Mouse (Mus musculus) T-helper 2 cell (primary cell): ENCODE measurements at regions not wholly inside any gene's neighbourhood (a gene's known extent, or its start where the extent isn't known, plus 50 kb on each side); places are given as distances from the start of the nearest gene placed in this dataset.

Experiments
- in situ Hi-C: fragments of 300-600 bp; cut with MboI, MseI; formaldehyde crosslinking; loops from one replicate; pipeline ENCODE4 v1.15.1; 2025; ENCODE audit warnings: high pct_unique_total_duplicates

- in situ Hi-C loops, result no loop called here
Measured at GRCm38 (mm10) chr7:67895166-67895565, 57.5 kb upstream of the Igf1r start.

GRCm38 (mm10) chr7:67892917-67893316, 59.7 kb upstream of the Igf1r start:
- in situ Hi-C loops, result no loop called here

- in situ Hi-C loops, result no loop called here
Measured at GRCm38 (mm10) chr7:67883040-67883439, 69.6 kb upstream of the Igf1r start.

GRCm38 (mm10) chr7:67882606-67883005, 70.0 kb upstream of the Igf1r start:
- in situ Hi-C loops, result no loop called here

DNA sequence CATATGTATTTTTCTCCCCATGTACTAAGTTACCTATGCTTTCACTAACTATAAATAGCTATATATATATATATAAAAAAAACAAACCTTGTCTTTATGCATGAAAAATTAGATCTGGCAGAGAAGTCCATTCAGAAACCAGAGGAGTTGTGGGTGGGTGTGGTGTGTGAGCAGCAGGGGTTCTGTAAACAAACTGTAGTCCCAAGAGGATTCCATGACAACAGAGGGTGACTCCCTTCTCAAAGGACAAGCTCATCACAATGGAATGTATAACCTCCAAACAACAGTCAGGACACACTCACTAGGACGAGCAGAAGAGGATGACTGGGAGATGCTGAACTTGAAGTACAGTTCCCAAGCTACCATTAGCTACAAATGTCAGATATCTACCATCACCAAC, 74.4 kb upstream of the Igf1r start:
- in situ Hi-C loops, result no loop called here

GRCm38 (mm10) chr7:67877587-67877986, 75.0 kb upstream of the Igf1r start:
- in situ Hi-C loops, result no loop called here

DNA sequence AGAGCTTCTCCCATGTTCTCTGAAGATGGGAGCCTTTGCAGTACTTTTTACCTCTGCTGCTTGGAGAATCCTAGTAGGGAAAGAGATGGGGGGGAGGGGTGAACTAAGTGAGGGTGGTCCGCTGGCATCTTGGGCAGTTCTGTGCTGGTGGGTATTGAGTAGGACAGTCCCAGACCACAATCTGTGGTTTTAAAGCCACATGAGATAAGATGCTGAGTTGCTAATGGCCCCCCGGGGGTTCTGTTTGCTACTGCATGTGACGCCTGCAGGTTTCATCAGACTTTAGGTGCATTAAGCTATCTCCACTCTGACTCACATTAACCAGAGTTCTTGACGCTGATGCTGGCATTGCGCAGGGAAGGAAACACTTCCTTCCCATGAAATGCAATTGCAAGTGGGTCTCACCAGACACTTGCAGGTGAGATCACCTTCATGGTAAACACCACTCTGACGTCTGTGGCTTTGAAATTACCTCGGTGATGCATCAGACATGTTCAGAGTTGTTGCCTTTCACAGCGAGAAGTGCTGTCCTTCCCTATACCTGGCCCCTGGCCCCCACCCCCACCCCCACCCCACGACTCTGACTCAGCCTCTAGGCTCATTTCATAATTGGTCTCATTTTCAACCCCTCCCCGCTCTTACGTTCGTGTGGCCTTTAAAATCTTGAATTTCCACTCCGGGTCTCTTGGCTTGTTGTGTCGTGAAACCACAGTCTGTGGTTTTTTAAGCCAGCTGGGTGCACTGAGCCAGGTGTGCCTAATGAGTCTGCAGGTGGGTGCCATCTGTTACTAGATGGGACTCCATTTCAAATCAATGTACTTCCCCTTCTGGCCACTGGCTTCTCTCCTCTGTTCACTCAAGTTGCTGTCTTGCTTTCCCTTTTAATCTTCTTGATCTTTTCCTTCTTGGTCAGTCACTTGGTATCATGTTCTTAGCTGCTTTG, 94.8 kb upstream of the Synm start:
- in situ Hi-C loops, result no loop called here

- in situ Hi-C loops, result no loop called here
Measured at GRCm38 (mm10) chr7:67852859-67853258, 93.3 kb upstream of the Synm start.

DNA sequence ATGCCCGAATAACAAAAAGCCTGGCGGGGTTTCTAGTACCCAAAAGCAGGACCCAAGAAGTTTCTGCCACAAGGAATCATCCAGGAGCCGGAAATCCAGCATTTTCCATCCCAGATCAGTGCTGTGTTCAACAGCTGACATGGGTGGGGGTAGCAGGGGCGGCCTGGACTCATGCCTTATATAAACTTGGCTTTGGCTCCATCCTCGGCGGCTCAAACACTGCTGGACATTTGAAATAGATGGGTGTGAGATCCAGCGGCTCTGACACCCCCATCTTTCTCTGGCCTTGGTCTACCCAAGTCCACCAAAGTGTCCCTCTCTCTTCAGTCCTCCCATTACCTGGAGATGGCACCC, 89.9 kb upstream of the Synm start:
- in situ Hi-C loops, result no loop called here

DNA sequence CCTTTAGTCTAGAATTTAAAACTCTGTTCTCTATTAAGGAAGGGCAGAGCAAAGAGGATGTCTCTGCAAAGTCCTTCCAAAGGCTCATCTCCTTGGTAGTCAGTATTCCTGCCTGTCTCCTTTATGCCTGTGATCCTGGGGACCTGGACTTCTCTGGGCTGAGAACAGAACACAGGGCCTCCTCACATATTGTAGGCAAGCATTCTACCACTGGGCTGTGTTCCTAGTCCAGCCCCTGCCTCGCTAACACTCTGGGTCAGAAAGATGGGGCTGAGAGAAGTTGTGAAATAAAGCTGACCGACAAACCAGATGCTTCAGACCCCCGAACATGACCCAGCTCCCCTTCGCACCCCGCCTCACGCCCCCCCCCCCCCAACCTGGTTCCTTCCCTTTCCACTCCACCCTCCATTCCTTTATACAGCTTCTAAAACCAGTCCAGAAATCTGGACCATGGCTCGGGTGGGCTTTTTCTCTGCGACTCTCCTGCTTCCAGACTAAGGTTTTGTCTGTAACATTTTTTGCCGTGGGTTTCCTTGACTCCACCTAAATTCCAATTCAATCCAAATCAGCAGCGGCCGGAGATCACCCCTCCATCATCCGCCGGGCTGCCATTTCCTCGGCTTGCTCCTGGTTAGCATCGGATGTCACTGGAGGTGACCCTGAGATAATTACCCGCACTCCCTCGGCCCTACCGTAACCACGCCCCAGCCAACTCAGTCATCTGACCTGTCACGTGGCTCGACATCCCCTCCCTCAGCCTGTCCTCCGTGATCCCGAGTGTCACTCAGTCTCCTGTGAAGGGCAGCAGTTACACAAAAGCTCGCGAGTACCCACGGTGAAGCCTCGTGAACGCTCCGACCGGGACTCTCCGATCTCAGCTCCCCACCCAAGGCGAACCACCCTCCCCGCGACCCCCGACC, 89.3 kb upstream of the Synm start:
- in situ Hi-C loops, result no loop called here

DNA sequence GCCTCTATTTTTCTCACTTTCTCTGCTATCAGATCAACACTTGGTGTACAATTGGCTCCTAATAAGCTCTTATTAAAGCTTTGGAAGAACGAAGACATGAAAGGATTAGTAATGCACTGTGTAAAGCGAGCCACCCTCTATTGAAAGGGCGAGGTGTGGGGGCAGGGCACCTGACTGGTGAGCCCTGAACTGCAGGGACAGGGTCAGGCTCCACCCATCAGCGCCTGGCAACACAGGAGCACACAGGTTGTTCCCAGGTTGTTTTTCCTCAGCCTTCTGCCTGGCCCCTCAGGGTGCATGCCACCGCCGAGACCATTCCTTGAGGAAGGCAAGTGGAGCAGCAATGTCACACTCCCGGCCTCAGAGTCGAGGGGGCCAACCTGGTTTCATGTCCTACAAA, 87.3 kb upstream of the Synm start:
- in situ Hi-C loops, result no loop called here

- in situ Hi-C loops, result no loop called here
Measured at GRCm38 (mm10) chr7:67836984-67837383, 77.4 kb upstream of the Synm start.

DNA sequence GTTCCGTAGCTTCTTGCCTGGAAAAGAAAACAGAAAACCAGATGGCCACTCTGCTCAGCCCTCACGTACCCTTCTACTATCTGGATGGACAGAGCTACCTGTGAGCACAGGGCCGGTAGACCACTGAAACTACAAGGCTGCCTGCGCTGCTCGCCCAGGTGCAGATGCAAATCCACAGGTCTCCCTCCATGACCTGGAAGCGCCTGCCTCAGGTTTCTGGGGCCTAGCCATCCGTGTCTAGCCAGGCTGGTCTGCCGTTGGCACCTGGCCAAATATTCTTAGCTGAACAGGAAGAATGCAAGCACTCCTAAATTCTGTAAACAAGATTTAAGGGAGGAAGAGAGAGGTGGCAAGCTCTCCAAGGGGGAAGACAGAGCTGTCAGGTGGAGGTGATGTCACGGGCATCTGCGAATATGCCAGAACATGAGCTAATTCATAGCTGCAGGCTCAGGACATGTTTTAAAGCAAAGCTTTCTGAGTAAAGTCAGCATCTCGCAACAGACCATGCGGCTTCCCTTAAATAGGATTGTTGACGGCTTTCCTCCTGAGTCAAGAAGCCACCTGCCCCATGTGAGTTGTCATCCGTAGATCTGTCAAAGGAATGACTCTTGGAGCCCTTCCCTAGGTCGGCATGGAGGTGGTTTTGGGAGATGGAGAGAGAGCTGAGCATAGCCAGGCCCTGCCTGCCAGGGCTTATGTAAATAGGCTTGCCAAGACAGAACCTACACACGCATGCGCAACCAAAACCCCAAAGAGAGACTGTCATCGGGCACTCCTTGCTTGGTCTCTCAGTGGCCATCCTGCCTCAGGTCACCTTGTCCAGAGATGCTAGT, 76.8 kb upstream of the Synm start:
- in situ Hi-C loops, result no loop called here

DNA sequence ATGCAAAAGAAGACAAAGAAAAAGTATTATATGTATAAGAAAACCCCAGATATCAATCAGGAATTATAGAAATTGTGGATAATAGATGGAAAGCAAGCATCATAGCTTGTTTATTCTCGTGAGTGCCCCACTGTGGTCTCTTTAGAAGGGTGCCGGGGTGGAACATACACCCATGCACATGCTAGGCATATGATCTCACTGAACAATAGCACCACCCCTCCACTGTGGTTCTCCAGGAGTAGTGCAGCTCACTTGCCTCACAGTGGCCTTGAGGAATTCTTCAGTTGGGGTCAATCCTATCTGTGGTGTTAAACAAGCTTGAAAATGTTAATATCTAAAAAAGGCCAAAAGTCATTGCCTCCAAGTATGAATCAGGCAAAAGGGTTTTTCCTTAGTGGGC, 72.2 kb upstream of the Synm start:
- in situ Hi-C loops, result no loop called here

- in situ Hi-C loops, result no loop called here
Measured at GRCm38 (mm10) chr7:67827386-67827785, 67.8 kb upstream of the Synm start.

- in situ Hi-C loops, result no loop called here
Measured at GRCm38 (mm10) chr7:67826936-67827335, 67.4 kb upstream of the Synm start.

GRCm38 (mm10) chr7:67826368-67826767, 66.8 kb upstream of the Synm start:
- in situ Hi-C loops, result no loop called here

- in situ Hi-C loops, result no loop called here
Measured at GRCm38 (mm10) chr7:67825636-67826280, 66.2 kb upstream of the Synm start.

- in situ Hi-C loops, result loop anchor here (25.0 kb wide), 1 partner anchor 288 kb away; no protein-coding TSS in a partner anchor
Measured at GRCm38 (mm10) chr7:67823943-67824645, 64.6 kb upstream of the Synm start.

GRCm38 (mm10) chr7:67819551-67819950, 60.0 kb upstream of the Synm start:
- in situ Hi-C loops, result loop anchor here (25.0 kb wide), 1 partner anchor 293 kb away; no protein-coding TSS in a partner anchor
